In genomic region chr2:181470285-181470684, GRCm38 (mm10) we compare ENCODE assay signal across 14 mouse cellular contexts. TPM values are rescaled to one million over a fixed set of nuclear protein-coding genes. Genes with fewer than 3 reads are reported as not detected.
DNase-seq lines count a peak whose midpoint lies in the region; ATAC-seq and TF ChIP-seq lines count a peak whose summit lies in the region.
"Had no signal": no experiment of that assay in that cellular context is flagged by ENCODE, and none has a peak within 500 bp of the region (broad histone marks: within the 10 kb centered on the region; RNA-seq: fewer than 3 reads in every experiment).

No protein-coding gene starts in this region.

- TF ChIP-seq EP300 in heart, adult 2 months (IDR thresholded peaks at IDR 0.05; ENCODE audit: insufficient read depth, low read depth, low read length), result peak; percentile 67; the same call in 1 of the 2 replicates

- H3K4me3 ChIP-seq in heart, adult 2 months, result no peak overlapping the region
- no peak overlapping the region for H3K4me3 ChIP-seq in liver, embryonic 11.5 days (ENCODE audit: low read depth, low read length)
- H3K4me3 ChIP-seq in liver, embryonic 12.5 days, result no peak overlapping the region
- no peak overlapping the region for H3K4me3 ChIP-seq in hindbrain, embryonic 13.5 days
- H3K4me3 ChIP-seq: limb, embryonic 13.5 days had no signal

- ATAC-seq in liver, embryonic 11.5 days (replicated peaks; ENCODE audit: low FRiP score), result no peak
- ATAC-seq in liver, embryonic 12.5 days, result no peak
- ATAC-seq in hindbrain, embryonic 13.5 days (ENCODE audit: low FRiP score), result no peak
- ATAC-seq: activated CD4-positive, CD25-positive, alpha-beta regulatory T cell, adult 4 months had no signal

- H3K36me3 ChIP-seq in heart, adult 2 months (ENCODE audit: control insufficient read depth, insufficient read depth, low read length), result peaks cover 4% of the 10 kb centered on the region
- H3K36me3 ChIP-seq in liver, embryonic 11.5 days (ENCODE audit: control insufficient read depth, insufficient read depth, low read length), result no peaks in the 10 kb centered on the region
- no peaks in the 10 kb centered on the region for H3K36me3 ChIP-seq in liver, embryonic 12.5 days
- no peaks in the 10 kb centered on the region for H3K36me3 ChIP-seq in hindbrain, embryonic 13.5 days
- H3K36me3 ChIP-seq: limb, embryonic 13.5 days had no signal

- intact Hi-C loops in heart, adult 2 months (cut with DNase I), result loop anchor here (2.0 to 5.0 kb wide), 2 partner anchors 15 to 202 kb away; partner anchors contain the start of gene Sox18
- intact Hi-C loops in heart, postnatal 14 days (cut with DNase I), result no loop called here

- no peaks in the 10 kb centered on the region for H3K79me2 ChIP-seq in heart, adult 2 months (replicated peaks; ENCODE audit: control insufficient read depth, insufficient read depth, low read length)

- H3K4me1 ChIP-seq in heart, adult 2 months (ENCODE audit: control insufficient read depth, insufficient read depth, low read length), result peaks cover 25% of the 10 kb centered on the region
- peaks cover 13% of the 10 kb centered on the region for H3K4me1 ChIP-seq in liver, embryonic 11.5 days (replicated peaks; ENCODE audit: control insufficient read depth, insufficient read depth, low read length)
- H3K4me1 ChIP-seq in liver, embryonic 12.5 days, result peaks cover 26% of the 10 kb centered on the region
- no peaks in the 10 kb centered on the region for H3K4me1 ChIP-seq in hindbrain, embryonic 13.5 days (replicated peaks)

- H3K27ac ChIP-seq in heart, adult 2 months, result peak overlapping the region; percentile 89
- H3K27ac ChIP-seq in liver, embryonic 11.5 days (ENCODE audit: low read depth, low read length), result 0 out of 2 replicates have a peak overlapping the region, but pooled peaks have one; percentile 19
- no peak overlapping the region for H3K27ac ChIP-seq in liver, embryonic 12.5 days
- no peak overlapping the region for H3K27ac ChIP-seq in hindbrain, embryonic 13.5 days
- H3K27ac ChIP-seq: limb, embryonic 13.5 days had no signal

- WGBS in heart, adult 2 months, result 38% methylated on average over 2 of the region's 2 CpGs
- WGBS in liver, embryonic 11.5 days, result 39% methylated on average over 2 of the region's 2 CpGs
- 20% methylated on average over 2 of the region's 2 CpGs for WGBS in liver, embryonic 12.5 days (ENCODE audit: insufficient replicate concordance)
- WGBS in hindbrain, embryonic 13.5 days, result 86% methylated on average over 2 of the region's 2 CpGs

- H3K9me3 ChIP-seq in liver, embryonic 11.5 days (ENCODE audit: control insufficient read depth, low read length), result no peaks in the 10 kb centered on the region
- H3K9me3 ChIP-seq in liver, embryonic 12.5 days (replicated peaks), result no peaks in the 10 kb centered on the region
- no peaks in the 10 kb centered on the region for H3K9me3 ChIP-seq in hindbrain, embryonic 13.5 days
- H3K9me3 ChIP-seq: limb, embryonic 13.5 days had no signal

- H3K4me2 ChIP-seq in liver, embryonic 11.5 days, result no peak overlapping the region; the same call in 1 of the 2 replicates
- no peak overlapping the region for H3K4me2 ChIP-seq in liver, embryonic 12.5 days
- no peak overlapping the region for H3K4me2 ChIP-seq in hindbrain, embryonic 13.5 days
- H3K4me2 ChIP-seq: limb, embryonic 13.5 days had no signal

- no peak overlapping the region for H3K9ac ChIP-seq in heart, adult 2 months (ENCODE audit: low read depth, low read length)
- H3K9ac ChIP-seq in liver, embryonic 11.5 days (ENCODE audit: low read depth, low read length), result no peak overlapping the region
- no peak overlapping the region for H3K9ac ChIP-seq in liver, embryonic 12.5 days
- no peak overlapping the region for H3K9ac ChIP-seq in hindbrain, embryonic 13.5 days
- H3K9ac ChIP-seq: limb, embryonic 13.5 days had no signal

- no peak for TF ChIP-seq CTCF in heart, adult 2 months (IDR thresholded peaks at IDR 0.05)

- H3K27me3 ChIP-seq in heart, adult 2 months (ENCODE audit: control insufficient read depth, insufficient read depth, low read length), result no peaks in the 10 kb centered on the region
- no peaks in the 10 kb centered on the region for H3K27me3 ChIP-seq in liver, embryonic 11.5 days (replicated peaks; ENCODE audit: control insufficient read depth, insufficient read depth, low read length)
- 0 out of 2 replicates have a peak, but pooled peaks cover 9% of the 10 kb centered on the region for H3K27me3 ChIP-seq in liver, embryonic 12.5 days (replicated peaks)
- no peaks in the 10 kb centered on the region for H3K27me3 ChIP-seq in hindbrain, embryonic 13.5 days

- TF ChIP-seq POLR2A in heart, adult 2 months (IDR thresholded peaks at IDR 0.05; ENCODE audit: insufficient read depth, low read depth, low read length), result no peak

- peak; percentile 61 to 67 for DNase-seq in heart, adult 2 months
- no peak for DNase-seq in heart, postnatal 14 days
- no peak for DNase-seq in liver, embryonic 11.5 days (ENCODE audit: low spot score)
- DNase-seq in kidney, postnatal 14 days, result peak; percentile 36
- no peak for DNase-seq in thymus, postnatal 4 days

RNA-seq across cellular contexts. Expression of gene Zbtb46, which starts 11.1 kb away (rescaled TPM):
- total RNA-seq in heart, adult 2 months (2021), result 10 to 100 TPM; 10.7 to 13.2 TPM
- polyA plus RNA-seq in heart, adult 2 months (2012; rRNA removed), result 8.3 and 14.9 TPM in 2 replicates
- total RNA-seq in heart, postnatal 14 days (2021), result 10 to 100 TPM; 13.8 to 14.4 TPM
- polyA plus RNA-seq in liver, embryonic 11.5 days (2014; fragmentation: Nextera tagmentation; extraction: Ambion mirVana), result 25.2 and 26.9 TPM in 2 replicates
- polyA plus RNA-seq in liver, embryonic 12.5 days (2016; fragmentation: Nextera tagmentation; extraction: Ambion mirVana), result 15.5 and 16.9 TPM in 2 replicates
- 22.4 and 23.5 TPM in 2 replicates for polyA plus RNA-seq in hindbrain, embryonic 13.5 days (2015; fragmentation: Nextera tagmentation; extraction: Ambion mirVana)

RNA-seq across cellular contexts. Expression of gene Abhd16b, which starts 22.7 kb away (rescaled TPM):
- not detected for total RNA-seq in heart, adult 2 months (2021)
- not detected in 2 replicates for polyA plus RNA-seq in heart, adult 2 months (2012; rRNA removed)
- not detected for total RNA-seq in heart, postnatal 14 days (2021)
- 0.13 TPM in 1 of 2 replicates, not detected in the other for polyA plus RNA-seq in liver, embryonic 11.5 days (2014; fragmentation: Nextera tagmentation; extraction: Ambion mirVana)
- polyA plus RNA-seq in liver, embryonic 12.5 days (2016; fragmentation: Nextera tagmentation; extraction: Ambion mirVana), result 0.12 TPM in 1 of 2 replicates, not detected in the other
- polyA plus RNA-seq in hindbrain, embryonic 13.5 days (2015; fragmentation: Nextera tagmentation; extraction: Ambion mirVana), result 0.10 TPM in 1 of 2 replicates, not detected in the other
- total RNA-seq: megakaryocyte, adult 5-6 weeks; midbrain, postnatal 0 days had no signal
- polyA plus RNA-seq: activated CD4-positive, CD25-positive, alpha-beta regulatory T cell, adult 4 months; brain, embryonic 14.5 days; forebrain, embryonic 11.5 days; midbrain, postnatal 0 days; neural tube, embryonic 14.5 days had no signal

RNA-seq across cellular contexts. Expression of gene Tpd52l2, which starts 26.7 kb away (rescaled TPM):
- total RNA-seq in heart, adult 2 months (2021), result 10 to 100 TPM; 56.8 to 58.7 TPM
- 61.1 and 93.6 TPM in 2 replicates for polyA plus RNA-seq in heart, adult 2 months (2012; rRNA removed)
- total RNA-seq in heart, postnatal 14 days (2021), result 10 to 100 TPM; 63.4 to 68.9 TPM
- 149 and 156 TPM in 2 replicates for polyA plus RNA-seq in liver, embryonic 11.5 days (2014; fragmentation: Nextera tagmentation; extraction: Ambion mirVana)
- polyA plus RNA-seq in liver, embryonic 12.5 days (2016; fragmentation: Nextera tagmentation; extraction: Ambion mirVana), result 93.4 and 95.8 TPM in 2 replicates
- polyA plus RNA-seq in hindbrain, embryonic 13.5 days (2015; fragmentation: Nextera tagmentation; extraction: Ambion mirVana), result 116 and 121 TPM in 2 replicates

RNA-seq across cellular contexts. Expression of gene Dnajc5, which starts 50.0 kb away (rescaled TPM):
- total RNA-seq in heart, adult 2 months (2021), result 10 to 100 TPM; 62.3 to 71.5 TPM
- polyA plus RNA-seq in heart, adult 2 months (2012; rRNA removed), result 43.4 and 68.9 TPM in 2 replicates
- total RNA-seq in heart, postnatal 14 days (2021), result 10 to 100 TPM; 81.4 to 83.8 TPM
- 61.1 and 65.6 TPM in 2 replicates for polyA plus RNA-seq in liver, embryonic 11.5 days (2014; fragmentation: Nextera tagmentation; extraction: Ambion mirVana)
- 43.6 and 45.0 TPM in 2 replicates for polyA plus RNA-seq in liver, embryonic 12.5 days (2016; fragmentation: Nextera tagmentation; extraction: Ambion mirVana)
- polyA plus RNA-seq in hindbrain, embryonic 13.5 days (2015; fragmentation: Nextera tagmentation; extraction: Ambion mirVana), result 206 and 217 TPM in 2 replicates

Comparison
In these comparisons a context has a peak if more than half of its experiments do, and no peak if none do; other contexts are left out.
1. DNase-seq: peak in heart, adult 2 months (2 of 2) and kidney, postnatal 14 days (single experiment); none in heart, postnatal 14 days (0 of 2), liver, embryonic 11.5 days (single experiment) and thymus, postnatal 4 days (single experiment).
2. H3K27ac ChIP-seq: peak in heart, adult 2 months (single experiment) and liver, embryonic 11.5 days (single experiment); none in liver, embryonic 12.5 days (single experiment) and hindbrain, embryonic 13.5 days (single experiment).